Mouse (Mus musculus) WW6 (cell line): ENCODE results near the gene Fam107b.

ENCODE experiments used
- DNase-seq: peaks from one replicate; pipeline ENCODE4 v3.0.0-alpha.2; 2013; ENCODE audit warnings: low read depth, low spot score

The Fam107b gene

GRCm38 (mm10) chr2:3769786-3770318 lies 199.6 kb downstream of the Fam107b start:
- DNase-seq = no peak

GRCm38 (mm10) chr2:3770383-3770782 lies 200.1 kb downstream of the Fam107b start:
- no peak for DNase-seq

GRCm38 (mm10) chr2:3771483-3771882 lies 201.2 kb downstream of the Fam107b start:
- no peak for DNase-seq

DNA sequence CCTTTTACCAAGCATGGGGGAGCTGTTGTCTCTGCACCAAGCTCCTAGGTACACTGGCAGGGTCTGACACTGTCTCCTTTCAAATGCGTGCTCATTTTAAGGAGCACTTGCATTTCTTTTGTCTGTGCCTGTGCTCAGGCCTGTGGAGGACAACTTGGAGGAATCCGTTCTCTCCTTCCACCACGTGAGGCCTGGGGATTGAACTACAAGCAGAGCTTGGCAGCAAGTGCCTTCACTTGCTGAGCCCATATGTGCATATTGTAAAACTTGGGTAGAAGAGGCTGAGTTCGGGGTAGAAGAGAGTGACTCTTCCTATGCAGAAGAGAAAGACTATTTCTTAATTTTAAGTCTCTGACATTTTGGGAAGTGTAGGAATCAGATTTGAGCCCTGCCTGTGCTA lies 202.8 kb downstream of the Fam107b start:
- DNase-seq = no peak

DNA sequence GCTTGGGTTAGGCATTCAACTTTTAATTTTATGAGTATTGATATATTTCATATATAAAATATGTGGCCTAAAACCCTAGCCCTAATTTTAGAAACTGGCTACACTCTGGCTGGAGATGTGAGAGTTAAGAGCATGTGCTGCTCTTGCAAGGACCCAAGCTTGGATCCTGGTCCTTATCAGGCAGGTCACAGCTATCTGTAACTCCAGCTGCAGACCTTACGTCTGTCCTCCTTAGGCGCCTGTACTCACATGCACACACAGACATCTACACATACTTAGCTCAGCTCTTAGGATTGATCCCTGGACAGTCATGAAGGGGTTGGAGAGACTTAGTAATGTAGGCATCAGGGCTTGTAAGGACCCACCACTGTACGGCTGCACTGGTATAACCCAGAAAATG lies 205.3 kb downstream of the Fam107b start:
- DNase-seq = no peak

DNA sequence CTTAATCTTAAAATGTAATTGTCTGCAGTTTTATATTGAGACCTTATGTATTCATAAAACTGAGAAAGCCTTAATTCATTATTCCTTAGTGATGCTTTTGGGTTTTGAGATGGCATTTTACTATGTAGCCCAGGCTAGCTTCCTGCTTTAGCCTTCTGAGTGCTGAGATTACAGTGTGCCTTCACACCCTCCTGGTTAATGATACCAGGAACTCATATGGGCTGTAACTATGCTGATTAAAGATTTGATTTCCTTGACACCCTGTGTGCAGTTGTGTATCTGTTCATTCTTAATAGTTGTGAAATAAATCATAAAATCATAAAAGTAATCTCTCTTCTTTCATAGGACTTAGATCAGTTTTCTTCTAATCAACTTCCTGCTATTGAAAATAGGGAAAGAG lies 205.8 kb downstream of the Fam107b start:
- no peak for DNase-seq

GRCm38 (mm10) chr2:3777696-3778095 lies 207.4 kb downstream of the Fam107b start:
- DNase-seq = no peak

DNA sequence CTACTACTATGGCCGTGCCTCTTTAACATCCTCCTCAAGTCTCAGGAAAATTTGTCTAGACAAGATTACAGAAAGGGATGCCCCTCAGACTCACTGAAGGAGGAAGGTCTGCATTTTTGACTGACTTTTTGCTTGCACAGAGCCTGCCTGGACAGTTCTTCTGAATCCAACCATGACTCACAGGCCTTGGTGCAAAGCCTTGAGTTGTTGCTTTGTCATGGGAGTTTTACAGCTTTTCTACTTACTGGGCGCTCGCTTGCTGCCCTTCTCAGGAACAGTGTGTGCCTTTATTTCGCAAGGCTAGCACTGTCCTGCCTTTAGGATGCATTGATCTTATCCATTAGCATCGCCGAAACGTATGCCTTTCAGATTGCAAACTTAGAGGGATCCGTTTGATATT lies 215.3 kb downstream of the Fam107b start:
- no peak for DNase-seq

GRCm38 (mm10) chr2:3787752-3788423 lies 217.6 kb downstream of the Fam107b start:
- DNase-seq = no peak

- DNase-seq = no peak
These were observed 218.1 kb downstream of the Fam107b start for GRCm38 (mm10) chr2:3788424-3788786.

DNA sequence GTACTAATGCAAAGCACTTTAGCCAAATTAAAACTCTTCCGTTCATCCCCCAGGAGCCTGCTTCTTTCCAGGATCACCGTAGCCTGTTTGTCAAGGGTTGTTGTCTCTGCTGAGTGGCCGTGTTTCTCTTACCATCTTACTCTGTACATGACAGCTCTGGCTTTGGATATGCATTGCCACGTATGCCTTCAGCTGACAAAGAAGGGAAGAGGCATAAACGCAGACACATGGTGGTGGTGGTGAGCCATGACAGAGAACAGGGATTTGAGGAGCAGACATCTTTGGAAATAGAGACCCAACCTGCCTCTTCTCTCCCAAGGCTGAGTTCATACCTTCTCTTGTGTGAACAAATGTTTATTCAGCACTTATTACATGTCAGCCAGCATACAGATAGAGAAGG lies 226.3 kb downstream of the Fam107b start:
- DNase-seq = no peak

- peak; percentile 11 for DNase-seq
These were observed 229.7 kb downstream of the Fam107b start for GRCm38 (mm10) chr2:3799767-3800554.

GRCm38 (mm10) chr2:3800555-3800878 lies 230.2 kb downstream of the Fam107b start:
- no peak for DNase-seq

DNA sequence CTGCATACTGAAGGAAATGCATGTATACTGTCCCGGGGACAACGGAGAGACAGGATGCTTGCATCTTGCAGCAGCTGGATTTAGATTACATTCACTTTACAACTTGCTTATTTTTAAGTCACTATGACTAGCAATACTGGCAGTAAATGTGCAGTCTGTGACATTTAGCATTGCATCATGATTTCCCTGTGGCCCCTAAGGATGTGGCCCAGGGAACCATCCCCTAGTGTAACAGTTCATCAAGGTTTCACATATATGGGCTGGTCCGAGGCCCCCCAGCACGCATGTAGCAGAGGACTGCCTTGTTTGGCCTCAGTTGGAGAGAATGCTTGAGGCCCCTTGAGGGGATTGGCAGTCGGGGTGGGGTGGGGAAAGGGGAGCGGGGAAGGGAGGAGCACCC lies 235.5 kb downstream of the Fam107b start:
- no peak for DNase-seq

DNA sequence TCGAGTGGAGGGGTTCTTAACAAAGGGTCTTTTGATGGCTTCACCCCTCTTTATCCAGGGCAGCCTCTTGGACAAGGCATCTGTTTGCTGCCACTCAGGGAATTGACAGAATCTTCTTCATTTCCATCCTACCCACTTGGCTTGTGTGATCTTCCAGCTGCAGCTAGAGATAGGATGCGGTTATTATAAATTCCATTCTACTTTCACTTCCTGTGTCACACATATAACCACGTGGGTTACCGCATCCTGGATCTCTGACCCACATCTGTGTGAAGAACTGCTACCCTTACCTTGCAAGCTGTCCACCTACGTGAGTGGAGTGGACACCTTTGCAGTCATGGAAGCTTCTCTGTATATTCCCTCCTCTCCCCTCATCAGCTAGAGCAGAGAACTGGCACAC lies 240.0 kb downstream of the Fam107b start:
- DNase-seq = no peak

GRCm38 (mm10) chr2:3816142-3816609 lies 245.9 kb downstream of the Fam107b start:
- DNase-seq = no peak

DNA sequence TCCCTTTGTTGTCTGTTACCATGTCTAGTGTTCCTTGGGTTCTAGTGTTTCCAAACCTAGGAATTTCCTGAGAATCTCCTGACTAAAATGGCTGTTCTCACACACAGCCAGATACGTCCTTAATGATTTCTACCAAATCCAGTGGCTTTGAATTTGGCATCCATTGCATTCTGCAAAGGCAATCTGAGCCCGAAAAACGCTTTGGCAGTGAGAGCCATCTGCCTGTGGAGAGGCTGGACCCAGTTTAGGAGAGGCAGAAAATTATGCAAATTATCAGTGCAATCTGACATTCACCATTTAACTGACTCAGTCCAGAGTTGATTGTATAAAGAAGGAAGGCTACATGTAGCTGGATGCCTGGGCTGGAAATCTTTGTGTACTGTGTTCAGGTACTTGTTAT lies 247.3 kb downstream of the Fam107b start:
- no peak for DNase-seq

GRCm38 (mm10) chr2:3822483-3823455 lies 252.5 kb downstream of the Fam107b start:
- no peak for DNase-seq
